Mouse (Mus musculus) embryonic facial prominence, embryonic 11.5 days (tissue): Measurements from ENCODE around the gene Me3. TPM values are rescaled to one million over a fixed set of nuclear protein-coding genes. Genes with fewer than 3 reads are reported as not detected.

Source experiments
- ATAC-seq: fragments of 200-750 bp; cut with Nextera tagmentation; replicated peaks from 2 replicates; pipeline ENCODE4 v1.8.0; 2017; ENCODE audit warnings: low read depth; ENCODE audit not compliant: insufficient number of reproducible peaks, low FRiP score, low TSS enrichment
- DNase-seq: peaks from one replicate; pipeline ENCODE4 v3.0.0-alpha.2; 2015; ENCODE audit warnings: low spot score
- H3K27ac ChIP-seq: fragments of 300-500 bp; sonication (generic); replicated peaks from 2 replicates; pipeline ENCODE4 v1.5.1; 2014; ENCODE audit warnings: mild to moderate bottlenecking, low read depth, low read length, control low read depth
- H3K27me3 ChIP-seq: fragments of 300-500 bp; sonication (generic); 2 replicates; pipeline ENCODE4 v1.6.1; 2014; ENCODE audit warnings: mild to moderate bottlenecking, low read length, moderate library complexity, mixed read lengths; ENCODE audit not compliant: control insufficient read depth, insufficient read depth
- H3K36me3 ChIP-seq: fragments of 300-500 bp; sonication (generic); replicated peaks from 2 replicates; pipeline ENCODE4 v1.6.1; 2014; ENCODE audit warnings: low read depth, mild to moderate bottlenecking, low read length, moderate library complexity, mixed read lengths; ENCODE audit not compliant: control insufficient read depth, insufficient read depth
- H3K4me1 ChIP-seq: fragments of 300-500 bp; sonication (generic); 2 replicates; pipeline ENCODE4 v1.6.1; 2014; ENCODE audit warnings: low read length, mixed read lengths; ENCODE audit not compliant: control insufficient read depth, insufficient read depth
- H3K4me2 ChIP-seq: fragments of 300-500 bp; sonication (generic); 2 replicates; pipeline ENCODE4 v1.6.1; 2014; ENCODE audit warnings: low read depth, mild to moderate bottlenecking, control low read depth, low read length, moderate library complexity
- H3K4me3 ChIP-seq: fragments of 300-500 bp; sonication (generic); 2 replicates; pipeline ENCODE4 v1.5.1; 2014; ENCODE audit warnings: low read depth, low read length, control low read depth
- H3K9ac ChIP-seq: fragments of 300-500 bp; sonication (generic); replicated peaks from 2 replicates; pipeline ENCODE4 v1.6.1; 2014; ENCODE audit warnings: mild to moderate bottlenecking, control low read depth, low read length
- H3K9me3 ChIP-seq: fragments of 300-500 bp; sonication (generic); replicated peaks from 2 replicates; pipeline ENCODE4 v1.6.1; 2016; ENCODE audit warnings: mild to moderate bottlenecking, low read length, inconsistent platforms, mixed read lengths; ENCODE audit not compliant: control insufficient read depth
- WGBS: fragments of 180-500 bp; shearing (Covaris S2); extraction: QIAGEN DNeasy Blood & Tissue Kit; methylation state at CpG from one replicate; pipeline ENCODE4 v1.1.7; 2014; 5-methylcytosine and 5-hydroxymethylcytosine counted together
- polyA plus RNA-seq: library from polyadenylated mRNA; unstranded; fragments of >200 nt; fragmentation: Nextera tagmentation; extraction: Ambion mirVana; gene quantifications from 2 replicates; pipeline ENCODE4 v1.2.1, GENCODE M21; 2014

Gene Me3
- polyA plus RNA-seq, 1 experiment from 2014 or later = 0.77 TPM

DNA sequence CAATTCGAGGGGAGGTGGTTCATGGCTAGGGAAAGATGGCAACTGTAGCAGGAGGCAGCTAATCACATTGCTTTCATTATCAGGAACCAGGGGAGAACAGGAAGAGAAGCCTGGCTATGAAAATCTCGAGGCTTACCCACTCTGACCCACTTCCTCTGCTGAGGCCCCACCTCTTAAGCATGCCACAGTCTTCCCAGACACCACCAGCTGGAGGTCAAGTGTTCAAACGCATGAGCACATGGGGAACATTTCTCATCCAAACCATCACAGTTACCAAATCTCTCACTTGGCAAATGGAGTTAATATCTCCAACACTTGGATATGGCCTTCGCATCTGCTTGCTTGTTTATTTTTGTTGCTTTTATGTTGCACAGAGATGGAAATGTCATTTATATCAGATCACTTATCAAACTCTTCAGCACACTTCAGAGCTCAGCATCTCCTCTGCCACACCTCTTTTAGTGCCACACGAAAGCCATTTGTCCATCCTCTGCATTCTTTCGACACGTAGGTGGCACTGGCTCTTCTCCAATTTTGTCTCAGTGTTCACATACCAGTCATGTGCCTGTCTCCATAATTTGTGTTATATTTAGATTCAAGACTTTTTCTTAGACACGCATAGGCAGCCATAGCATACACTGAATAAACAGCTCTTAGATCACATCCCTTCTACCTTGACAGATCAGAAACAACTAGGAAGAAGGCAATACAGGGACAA is 8.9 kb downstream of the Me3 start:
- H3K27ac ChIP-seq = no peak overlapping the region
- H3K4me2 ChIP-seq = no peak overlapping the region
- 78% methylated on average over 8 of the region's 8 CpGs for WGBS
- no peaks in the 10 kb centered on the region for H3K9me3 ChIP-seq
- no peaks in the 10 kb centered on the region for H3K36me3 ChIP-seq
- H3K27me3 ChIP-seq = no peaks in the 10 kb centered on the region
- no peak overlapping the region for H3K4me3 ChIP-seq
- DNase-seq (no peak), ATAC-seq (no peak)
- H3K9ac ChIP-seq = no peak overlapping the region
- no peaks in the 10 kb centered on the region for H3K4me1 ChIP-seq

DNA sequence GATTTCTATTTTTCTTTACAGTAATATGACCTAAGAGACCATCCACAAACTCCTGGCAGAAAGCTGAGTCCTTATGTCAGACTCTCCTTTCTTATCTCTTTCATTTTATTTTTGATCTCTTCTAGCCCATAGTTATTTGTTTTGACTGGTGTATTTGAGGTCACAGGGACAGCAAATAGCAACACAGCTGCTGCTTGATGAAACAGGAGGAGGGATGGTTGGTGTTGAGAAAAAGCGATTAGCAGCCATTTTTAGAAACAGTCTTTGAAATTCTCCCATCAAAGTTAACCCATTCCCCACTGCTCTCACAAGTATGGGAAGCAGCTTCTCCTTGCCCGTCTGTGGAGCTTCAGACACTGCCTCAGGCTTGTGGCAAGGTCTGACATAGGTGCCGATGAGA is 12.8 kb downstream of the Me3 start:
- H3K4me2 ChIP-seq = no peak overlapping the region
- no peaks in the 10 kb centered on the region for H3K4me1 ChIP-seq
- no peak overlapping the region for H3K4me3 ChIP-seq
- WGBS = 58% methylated on average over 3 of the region's 3 CpGs
- ATAC-seq (no peak), DNase-seq (no peak)
- no peaks in the 10 kb centered on the region for H3K36me3 ChIP-seq
- no peak overlapping the region for H3K9ac ChIP-seq
- H3K27ac ChIP-seq = no peak overlapping the region
- no peaks in the 10 kb centered on the region for H3K27me3 ChIP-seq
- no peaks in the 10 kb centered on the region for H3K9me3 ChIP-seq

DNA sequence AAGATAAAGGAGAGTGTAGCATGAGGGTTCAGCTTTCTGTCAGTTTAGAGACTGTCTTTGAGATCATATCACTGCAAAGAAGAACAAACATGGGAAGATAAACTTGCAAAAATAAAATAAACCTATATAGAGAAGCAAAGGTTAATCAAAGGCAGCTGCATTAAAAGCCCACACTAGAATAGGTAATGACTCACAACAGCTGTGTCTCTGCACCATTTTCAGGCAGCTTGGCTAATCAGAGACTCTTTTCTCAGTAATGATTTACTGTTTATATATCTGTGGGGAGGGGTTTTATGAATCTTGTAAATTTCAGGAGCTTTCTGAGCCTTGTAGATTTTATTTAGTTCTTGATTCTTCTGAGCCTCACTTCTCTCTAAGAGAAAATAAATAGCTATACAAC is 15.7 kb downstream of the Me3 start:
- H3K27me3 ChIP-seq = no peaks in the 10 kb centered on the region
- no peaks in the 10 kb centered on the region for H3K36me3 ChIP-seq
- no peak overlapping the region for H3K4me3 ChIP-seq
- no peaks in the 10 kb centered on the region for H3K4me1 ChIP-seq
- no peak overlapping the region for H3K9ac ChIP-seq
- no peaks in the 10 kb centered on the region for H3K9me3 ChIP-seq
- DNase-seq = no peak
- ATAC-seq = no peak
- H3K4me2 ChIP-seq = no peak overlapping the region
- no peak overlapping the region for H3K27ac ChIP-seq

DNA sequence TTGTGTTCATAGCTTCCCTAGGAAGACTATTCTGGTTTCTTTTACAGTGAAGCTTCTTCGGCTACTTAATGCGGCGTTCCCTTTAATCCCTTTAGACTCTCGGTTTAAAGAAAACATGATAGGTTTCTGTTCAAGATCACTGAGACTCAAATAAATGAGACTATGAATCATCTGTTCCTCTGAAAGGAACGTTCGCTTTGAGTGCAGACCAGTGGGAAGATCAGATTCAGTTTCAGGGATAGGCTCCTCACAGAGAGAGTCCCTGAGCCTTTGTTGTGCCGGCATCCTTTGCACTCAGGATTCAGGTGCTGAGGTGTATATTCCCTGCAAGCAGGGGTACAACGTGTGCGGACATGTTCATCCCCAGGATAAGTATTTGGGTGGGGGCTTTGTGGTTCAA is 25.0 kb downstream of the Me3 start:
- Histone ChIP-seq H3K27me3 (no peaks in the 10 kb centered on the region), H3K27ac (no peak overlapping the region), H3K4me1 (0 out of 2 replicates have a peak, but pooled peaks cover 2% of the 10 kb centered on the region), H3K36me3 (no peaks in the 10 kb centered on the region), H3K4me3 (no peak overlapping the region), H3K9ac (no peak overlapping the region), H3K4me2 (no peak overlapping the region), H3K9me3 (no peaks in the 10 kb centered on the region)
- ATAC-seq = no peak
- WGBS = 79% methylated on average over 9 of the region's 9 CpGs
- no peak for DNase-seq

DNA sequence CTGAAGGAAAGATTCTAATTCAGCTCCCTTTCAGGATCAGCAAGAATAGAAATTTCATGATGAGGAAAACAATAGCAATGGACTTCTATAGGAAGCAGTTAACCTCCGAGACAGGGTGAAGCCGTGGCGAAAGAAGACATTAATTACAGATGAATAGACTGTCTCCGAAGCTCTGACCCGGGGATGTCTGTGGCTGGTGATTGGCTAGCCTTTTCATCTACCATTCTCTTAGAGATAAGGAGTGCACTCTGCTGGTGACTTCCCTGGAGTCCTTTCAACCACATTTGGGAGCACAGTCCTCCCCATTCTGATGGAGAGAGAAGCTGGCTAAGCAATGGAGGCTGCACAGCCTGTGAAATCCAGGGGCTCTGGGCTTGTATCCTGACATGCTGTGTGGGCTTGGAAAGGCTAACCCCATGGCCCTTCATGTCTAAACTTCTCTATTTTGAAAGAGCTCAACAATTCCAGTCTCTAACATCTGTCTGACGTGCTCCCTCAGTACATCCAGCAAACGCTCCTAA is 25.6 kb downstream of the Me3 start:
- Histone ChIP-seq H3K4me2 (no peak overlapping the region), H3K9ac (no peak overlapping the region), H3K27ac (no peak overlapping the region), H3K4me1 (0 out of 2 replicates have a peak, but pooled peaks cover 2% of the 10 kb centered on the region), H3K36me3 (no peaks in the 10 kb centered on the region), H3K9me3 (no peaks in the 10 kb centered on the region), H3K27me3 (no peaks in the 10 kb centered on the region), H3K4me3 (no peak overlapping the region)
- ATAC-seq (no peak), DNase-seq (no peak)
- WGBS = 77% methylated on average over 7 of the region's 7 CpGs

DNA sequence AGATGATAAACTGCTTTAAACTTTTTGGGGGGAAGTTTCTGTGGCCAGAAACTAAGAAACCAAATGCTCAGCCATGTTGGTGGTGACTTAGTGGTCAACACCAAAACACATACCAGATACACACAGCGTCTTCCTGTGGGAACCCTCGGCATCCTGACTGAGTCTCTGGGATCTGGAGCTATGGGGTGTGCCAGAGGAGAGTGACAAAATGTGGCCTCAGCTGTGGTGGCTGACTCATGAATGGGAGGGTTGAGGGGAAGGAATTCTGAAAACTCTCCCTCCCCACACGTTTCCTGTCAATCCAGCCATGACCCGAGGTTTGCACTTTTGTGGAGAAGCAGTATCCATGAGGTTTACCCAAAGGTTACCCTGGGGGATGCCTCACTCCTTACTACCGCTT is 32.0 kb downstream of the Me3 start:
- no peaks in the 10 kb centered on the region for H3K36me3 ChIP-seq
- H3K9me3 ChIP-seq = no peaks in the 10 kb centered on the region
- H3K4me3 ChIP-seq = no peak overlapping the region
- WGBS = 62% methylated on average over 5 of the region's 5 CpGs
- 0 out of 2 replicates have a peak, but pooled peaks cover 2% of the 10 kb centered on the region for H3K4me1 ChIP-seq
- no peak overlapping the region for H3K4me2 ChIP-seq
- DNase-seq (no peak), ATAC-seq (no peak)
- no peak overlapping the region for H3K9ac ChIP-seq
- H3K27me3 ChIP-seq = no peaks in the 10 kb centered on the region
- H3K27ac ChIP-seq = no peak overlapping the region

DNA sequence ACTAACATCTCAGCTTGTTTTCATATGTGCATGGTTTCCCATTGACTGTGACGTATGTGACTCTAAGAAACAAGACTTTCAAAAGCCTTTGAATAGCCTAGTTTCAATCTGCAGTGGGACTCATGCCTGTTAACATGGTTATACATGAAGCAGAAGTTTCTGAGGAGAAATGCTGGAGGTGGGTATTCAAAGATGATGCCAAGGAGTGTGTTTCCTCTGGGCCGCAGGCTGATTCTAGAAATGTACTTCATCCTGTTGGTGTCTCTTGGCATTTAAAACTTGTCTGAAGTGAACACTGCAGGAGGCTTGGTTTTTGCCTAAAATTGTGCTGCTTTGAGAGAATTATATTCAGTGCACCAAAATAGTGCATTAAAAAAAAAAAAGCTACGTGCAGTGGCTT is 34.2 kb downstream of the Me3 start:
- Histone ChIP-seq H3K9ac (no peak overlapping the region), H3K4me2 (no peak overlapping the region), H3K27ac (no peak overlapping the region), H3K9me3 (no peaks in the 10 kb centered on the region), H3K4me3 (no peak overlapping the region), H3K27me3 (no peaks in the 10 kb centered on the region), H3K4me1 (no peaks in the 10 kb centered on the region), H3K36me3 (no peaks in the 10 kb centered on the region)
- ATAC-seq = no peak
- 88% methylated on average over 3 of the region's 3 CpGs for WGBS
- DNase-seq = no peak

DNA sequence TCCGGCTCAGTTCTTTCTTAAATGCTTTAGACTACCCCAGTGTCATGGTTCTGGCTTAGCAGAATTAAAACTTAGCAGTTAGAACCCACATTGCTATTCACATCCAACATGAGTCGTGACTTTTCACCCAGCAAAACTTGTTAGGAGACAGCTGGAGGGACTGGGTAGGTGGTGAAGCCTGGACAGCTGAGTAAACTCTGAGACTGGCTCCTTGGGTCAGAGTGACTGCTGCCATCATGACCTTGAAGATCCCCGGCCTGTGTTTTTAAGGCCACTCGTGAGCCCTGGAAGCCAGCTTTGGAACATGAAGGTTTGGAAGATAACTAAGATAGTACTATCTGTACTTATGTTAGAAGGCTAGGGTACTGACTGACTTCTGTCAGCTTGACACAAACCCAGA is 35.4 kb downstream of the Me3 start:
- no peaks in the 10 kb centered on the region for H3K9me3 ChIP-seq
- ATAC-seq (no peak), DNase-seq (no peak)
- whole genome bisulfite sequencing = 81% methylated on average over 4 of the region's 4 CpGs
- H3K36me3 ChIP-seq = no peaks in the 10 kb centered on the region
- no peak overlapping the region for H3K9ac ChIP-seq
- H3K4me2 ChIP-seq = no peak overlapping the region
- no peaks in the 10 kb centered on the region for H3K27me3 ChIP-seq
- H3K4me1 ChIP-seq = no peaks in the 10 kb centered on the region
- no peak overlapping the region for H3K4me3 ChIP-seq
- H3K27ac ChIP-seq = no peak overlapping the region
